Mouse (Mus musculus) heart, postnatal 0 days (tissue): ENCODE data around the gene Adam22. TPM values are rescaled to one million over a fixed set of nuclear protein-coding genes. Genes with fewer than 3 reads are reported as not detected.

Experiments used
- ATAC-seq: fragments of 200-750 bp; cut with Nextera tagmentation; 2 replicates; pipeline ENCODE4 v1.8.0; 2017; ENCODE audit warnings: low read depth, moderate number of reproducible peaks, moderate library complexity; ENCODE audit not compliant: insufficient read depth
- DNase-seq: peaks from one replicate; pipeline ENCODE4 v3.0.0-alpha.2; 2016; ENCODE audit warnings: low spot score
- H3K27ac ChIP-seq: fragments of 300-500 bp; sonication (generic); 2 replicates; pipeline ENCODE4 v1.5.1; 2014; ENCODE audit warnings: low read depth, mild to moderate bottlenecking
- H3K27me3 ChIP-seq: fragments of 300-500 bp; sonication (generic); 2 replicates; pipeline ENCODE4 v1.6.1; 2014; ENCODE audit warnings: low read length, mixed read lengths; ENCODE audit not compliant: control insufficient read depth, insufficient read depth
- H3K36me3 ChIP-seq: fragments of 300-500 bp; sonication (generic); replicated peaks from 2 replicates; pipeline ENCODE4 v1.6.1; 2014; ENCODE audit warnings: low read length, mixed read lengths; ENCODE audit not compliant: control insufficient read depth, insufficient read depth
- H3K4me1 ChIP-seq: fragments of 300-500 bp; sonication (generic); 2 replicates; pipeline ENCODE4 v1.6.1; 2014; ENCODE audit warnings: antibody characterized with exemption; ENCODE audit not compliant: control insufficient read depth, insufficient read depth
- H3K4me2 ChIP-seq: fragments of 300-500 bp; sonication (generic); 2 replicates; pipeline ENCODE4 v1.6.1; 2014; ENCODE audit warnings: low read depth, mild to moderate bottlenecking, low read length, moderate library complexity
- H3K4me3 ChIP-seq: fragments of 300-500 bp; sonication (generic); 2 replicates; pipeline ENCODE4 v1.5.1; 2014; ENCODE audit warnings: low read depth, low read length
- H3K9ac ChIP-seq: fragments of 300-500 bp; sonication (generic); replicated peaks from 2 replicates; pipeline ENCODE4 v1.6.1; 2014; ENCODE audit warnings: low read depth, low read length, mixed read lengths
- H3K9me3 ChIP-seq: fragments of 300-500 bp; sonication (generic); replicated peaks from 2 replicates; pipeline ENCODE4 v1.6.1; 2016; ENCODE audit warnings: low read length; ENCODE audit not compliant: control insufficient read depth
- CTCF ChIP-seq: IDR thresholded peaks from 2 replicates; pipeline ENCODE4 v1.5.1; 2016; ENCODE audit warnings: antibody characterized with exemption, control low read depth, low read depth
- EP300 ChIP-seq: IDR thresholded peaks from 2 replicates; pipeline ENCODE4 v1.6.1; 2016; ENCODE audit warnings: antibody characterized with exemption, low read depth
- WGBS: fragments of 180-500 bp; shearing (Covaris S2); extraction: QIAGEN DNeasy Blood & Tissue Kit; methylation state at CpG from one replicate; pipeline ENCODE4 v1.1.7; 2014; 5-methylcytosine and 5-hydroxymethylcytosine counted together
- polyA plus RNA-seq: library from polyadenylated mRNA; unstranded; fragments of >200 nt; fragmentation: Nextera tagmentation; extraction: Ambion mirVana; gene quantifications from 2 replicates; pipeline ENCODE4 v1.2.1, GENCODE M21; 2015
- total RNA-seq: library from RNA; depleted of rRNA; stranded (reverse); fragments of >200 nt; gene quantifications from 2 replicates; pipeline ENCODE4 v1.2.3, GENCODE M21; 2014; ENCODE audit warnings: low replicate concordance

Adam22 gene
- total and polyA plus RNA-seq, 2 experiments from 2014 or later = 8.0 to 13.8 TPM

- H3K4me2 ChIP-seq = no peak overlapping the region
Measured at GRCm38 (mm10) chr5:8393891-8394583, 26.1 kb upstream of the Adam22 start.

GRCm38 (mm10) chr5:8374297-8374906, 6.4 kb upstream of the Adam22 start:
- 66% methylated on average over 5 of the region's 5 CpGs for WGBS
- ATAC-seq = no peak
- Histone ChIP-seq H3K4me1 (no peaks in the 10 kb centered on the region), H3K36me3 (no peaks in the 10 kb centered on the region), H3K4me3 (no peak overlapping the region), H3K27ac (no peak overlapping the region), H3K9ac (no peak overlapping the region), H3K27me3 (no peaks in the 10 kb centered on the region), H3K4me2 (no peak overlapping the region), H3K9me3 (no peaks in the 10 kb centered on the region)
- TF ChIP-seq CTCF (no peak), EP300 (no peak)
- DNase-seq = no peak

More at GRCm38 (mm10) chr5:8393891-8394583, 26.1 kb upstream of the Adam22 start:
- no peak overlapping the region for H3K4me3 ChIP-seq
- WGBS = 88% methylated on average over 1 of the region's 1 CpGs
- no peak overlapping the region for H3K9ac ChIP-seq
- H3K27me3 ChIP-seq = no peaks in the 10 kb centered on the region
- no peak for TF ChIP-seq CTCF
- no peak for TF ChIP-seq EP300
- no peak for ATAC-seq
- H3K27ac ChIP-seq = no peak overlapping the region
- no peak for DNase-seq
- H3K4me1 ChIP-seq = no peaks in the 10 kb centered on the region
- no peaks in the 10 kb centered on the region for H3K9me3 ChIP-seq
- peaks cover 14% of the 10 kb centered on the region for H3K36me3 ChIP-seq

GRCm38 (mm10) chr5:8373415-8373814, 5.5 kb upstream of the Adam22 start:
- Histone ChIP-seq H3K9ac (no peak overlapping the region), H3K4me3 (no peak overlapping the region), H3K4me2 (no peak overlapping the region), H3K27ac (no peak overlapping the region), H3K36me3 (no peaks in the 10 kb centered on the region), H3K27me3 (no peaks in the 10 kb centered on the region), H3K9me3 (no peaks in the 10 kb centered on the region), H3K4me1 (no peaks in the 10 kb centered on the region)
- WGBS = 82% methylated on average over 4 of the region's 4 CpGs
- ATAC-seq = no peak
- DNase-seq = no peak
- no peak for TF ChIP-seq EP300
- no peak for TF ChIP-seq CTCF

- no peak for ATAC-seq
- WGBS = 69% methylated on average over 5 of the region's 5 CpGs
Measured at GRCm38 (mm10) chr5:8368781-8369180, 821 bp upstream of the Adam22 start.

DNA sequence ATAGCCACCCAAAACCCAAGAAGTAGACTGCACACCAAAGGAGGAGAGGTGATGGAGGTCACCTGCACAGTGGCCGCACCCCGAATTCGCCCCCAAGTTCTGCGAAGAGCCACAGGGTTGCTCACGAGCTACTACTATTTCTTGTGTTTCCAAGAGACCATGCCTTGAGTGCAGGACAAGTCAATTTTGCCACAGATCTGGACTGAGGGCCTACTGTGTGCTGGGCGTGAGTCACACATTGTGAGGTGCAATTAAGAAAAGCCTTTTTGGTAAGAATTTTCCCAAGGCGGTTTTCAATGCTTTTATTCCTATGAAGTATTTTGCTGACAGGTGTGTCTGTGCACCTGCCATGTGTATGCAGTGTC, 350 bp upstream of the Adam22 start:
- Histone ChIP-seq H3K27ac (no peak overlapping the region), H3K4me2 (peak overlapping the region; percentile 93), H3K9me3 (no peaks in the 10 kb centered on the region), H3K4me1 (peaks cover 5% of the 10 kb centered on the region; the same call in 1 of the 2 replicates), H3K9ac (no peak overlapping the region), H3K36me3 (no peaks in the 10 kb centered on the region), H3K27me3 (0 out of 2 replicates have a peak, but pooled peaks cover 2% of the 10 kb centered on the region), H3K4me3 (peak overlapping the region; percentile 66)
- ATAC-seq (0 out of 2 replicates have a peak, but pooled peaks have one; percentile 3), DNase-seq (no peak)
- TF ChIP-seq CTCF = no peak
- no peak for TF ChIP-seq EP300
- WGBS = 44% methylated on average over 7 of the region's 7 CpGs

More at GRCm38 (mm10) chr5:8368781-8369180, 821 bp upstream of the Adam22 start:
- no peak for TF ChIP-seq CTCF
- TF ChIP-seq EP300 = no peak
- Histone ChIP-seq H3K4me1 (peaks cover 5% of the 10 kb centered on the region; the same call in 1 of the 2 replicates), H3K36me3 (no peaks in the 10 kb centered on the region), H3K9ac (no peak overlapping the region), H3K27ac (no peak overlapping the region), H3K9me3 (no peaks in the 10 kb centered on the region), H3K4me2 (no peak overlapping the region), H3K4me3 (no peak overlapping the region), H3K27me3 (0 out of 2 replicates have a peak, but pooled peaks cover 2% of the 10 kb centered on the region)
- DNase-seq = no peak
